Comparison of ENCODE assay signal across 8 mouse cellular contexts in the genomic region with DNA sequence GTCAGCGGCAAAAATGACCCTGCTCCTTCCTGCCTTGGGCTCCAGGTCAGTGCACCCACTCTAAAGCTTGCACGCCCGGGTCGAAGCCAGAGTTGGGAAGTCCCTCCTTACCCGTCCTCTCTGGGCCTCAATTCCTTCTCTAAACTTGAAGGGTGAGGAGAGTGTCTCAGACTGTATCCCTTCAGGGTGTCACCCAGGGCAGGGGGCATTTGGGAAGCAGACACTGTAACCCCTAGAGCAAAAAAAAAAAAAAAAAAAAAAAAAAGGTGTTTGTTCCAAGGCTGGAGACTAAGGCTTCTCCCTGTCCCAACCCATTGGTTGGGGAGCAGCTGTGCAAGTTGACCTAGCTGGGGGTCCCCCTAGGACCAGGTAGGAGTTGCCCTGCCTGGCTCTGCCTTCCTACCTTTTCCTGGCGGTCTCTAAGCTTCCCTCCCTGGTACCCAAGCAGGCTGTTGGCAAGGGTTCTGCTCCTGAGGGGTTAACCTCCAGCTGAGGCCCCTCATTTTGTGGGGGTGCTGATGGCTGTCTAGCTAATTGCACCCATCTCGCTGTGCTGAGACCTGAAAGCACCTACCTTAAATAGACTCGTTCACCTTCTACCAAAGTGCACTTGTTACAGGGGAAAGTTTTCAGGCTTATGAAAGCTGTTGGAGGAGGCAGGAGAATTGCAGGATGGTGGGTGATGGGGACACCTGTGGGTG. TPM values are rescaled to one million over a fixed set of nuclear protein-coding genes. Genes with fewer than 3 reads are reported as not detected.
A peak's percentile ranks its signal among the peaks of the same experiment; 100 is the strongest.
DNase-seq lines count a peak whose midpoint lies in the region; ATAC-seq lines count a peak whose summit lies in the region.

No protein-coding gene starts in this region.

- ATAC-seq in limb, embryonic 13.5 days (ENCODE audit: low FRiP score, low read depth) = no peak
- ATAC-seq in stomach, embryonic 16.5 days (ENCODE audit: insufficient read depth, low FRiP score) = no peak
- no peak for ATAC-seq in activated CD4-positive, CD25-positive, alpha-beta regulatory T cell, adult 4 months

- H3K27me3 ChIP-seq in limb, embryonic 13.5 days = peaks cover 30% of the 10 kb centered on the region
- no peaks in the 10 kb centered on the region for H3K27me3 ChIP-seq in stomach, embryonic 16.5 days (ENCODE audit: control insufficient read depth, insufficient read depth, low read length)

- H3K9me3 ChIP-seq in limb, embryonic 13.5 days = no peaks in the 10 kb centered on the region
- H3K9me3 ChIP-seq in stomach, embryonic 16.5 days (replicated peaks; ENCODE audit: control insufficient read depth, low read length) = no peaks in the 10 kb centered on the region

- peak; percentile 53 for DNase-seq in cerebellum, adult 9-11 months
- DNase-seq in cerebellum, postnatal 4 days (ENCODE audit: low spot score in 2 of 2) = no peak
- peak; percentile 39 to 52 for DNase-seq in right cerebral cortex, postnatal 10 days (ENCODE audit: low spot score in 2 of 2)
- DNase-seq in right cerebral cortex, adult 18-20 months = no peak
- no peak for DNase-seq in layer of hippocampus, adult 9-10 months (ENCODE audit: low spot score)

- no peaks in the 10 kb centered on the region for H3K36me3 ChIP-seq in limb, embryonic 13.5 days
- H3K36me3 ChIP-seq in stomach, embryonic 16.5 days (ENCODE audit: control insufficient read depth, insufficient read depth, low read length) = no peaks in the 10 kb centered on the region

- peaks cover 48% of the 10 kb centered on the region for H3K4me1 ChIP-seq in limb, embryonic 13.5 days
- H3K4me1 ChIP-seq in stomach, embryonic 16.5 days (ENCODE audit: control insufficient read depth, insufficient read depth, low read length) = peaks cover 39% of the 10 kb centered on the region

- 58% methylated on average over 8 of the region's 8 CpGs for WGBS in limb, embryonic 13.5 days
- WGBS in stomach, embryonic 16.5 days = 54% methylated on average over 8 of the region's 8 CpGs

- H3K4me3 ChIP-seq in limb, embryonic 13.5 days = peak overlapping the region; percentile 62
- peak overlapping the region; percentile 59 for H3K4me3 ChIP-seq in stomach, embryonic 16.5 days (replicated peaks; ENCODE audit: low read length)

- H3K27ac ChIP-seq in limb, embryonic 13.5 days = no peak overlapping the region; the same call in 1 of the 2 replicates
- no peak overlapping the region for H3K27ac ChIP-seq in stomach, embryonic 16.5 days (ENCODE audit: low read length)

- H3K4me2 ChIP-seq in limb, embryonic 13.5 days (replicated peaks) = peak overlapping the region; percentile 90
- H3K4me2 ChIP-seq in stomach, embryonic 16.5 days (ENCODE audit: low read depth, low read length) = peak overlapping the region; percentile 89

- H3K9ac ChIP-seq in limb, embryonic 13.5 days = peak overlapping the region; percentile 75; the same call in 1 of the 2 replicates
- H3K9ac ChIP-seq in stomach, embryonic 16.5 days (ENCODE audit: low read length) = peak overlapping the region; percentile 74

RNA-seq across cellular contexts. Expression of gene Inf2, which starts 1.1 kb away (rescaled TPM):
- polyA plus RNA-seq in limb, embryonic 13.5 days (2015; fragmentation: Nextera tagmentation; extraction: Ambion mirVana) = 4.2 and 5.5 TPM in 2 replicates
- 2.9 and 3.9 TPM in 2 replicates for polyA plus RNA-seq in stomach, embryonic 16.5 days (2015; fragmentation: Nextera tagmentation; extraction: Ambion mirVana)
- 10 to 100 TPM in 1 of 2 experiments, 1 to 10 TPM in 1; 9.9 to 11.0 TPM for polyA plus RNA-seq in activated CD4-positive, CD25-positive, alpha-beta regulatory T cell, adult 4 months (2017; shearing (Covaris generic))

RNA-seq across cellular contexts. Expression of gene Adssl1, which starts 30.2 kb away (rescaled TPM):
- polyA plus RNA-seq in limb, embryonic 13.5 days (2015; fragmentation: Nextera tagmentation; extraction: Ambion mirVana) = 12.8 and 14.7 TPM in 2 replicates
- 2.7 and 10.3 TPM in 2 replicates for polyA plus RNA-seq in stomach, embryonic 16.5 days (2015; fragmentation: Nextera tagmentation; extraction: Ambion mirVana)
- polyA plus RNA-seq in activated CD4-positive, CD25-positive, alpha-beta regulatory T cell, adult 4 months (2017; shearing (Covaris generic)) = 1 to 10 TPM in 1 of 2 experiments, under 1 TPM in 1; 0.86 to 1.3 TPM

RNA-seq across cellular contexts. Expression of gene Siva1, which starts 54.8 kb away (rescaled TPM):
- 246 and 251 TPM in 2 replicates for polyA plus RNA-seq in limb, embryonic 13.5 days (2015; fragmentation: Nextera tagmentation; extraction: Ambion mirVana)
- 152 and 171 TPM in 2 replicates for polyA plus RNA-seq in stomach, embryonic 16.5 days (2015; fragmentation: Nextera tagmentation; extraction: Ambion mirVana)
- polyA plus RNA-seq in activated CD4-positive, CD25-positive, alpha-beta regulatory T cell, adult 4 months (2017; shearing (Covaris generic)) = 10 to 100 TPM; 38.7 to 44.6 TPM

Comparison
In these comparisons a context has a peak if more than half of its experiments do, and no peak if none do; other contexts are left out.
1. DNase-seq: peak in cerebellum, adult 9-11 months (single experiment) and right cerebral cortex, postnatal 10 days (2 of 2); none in cerebellum, postnatal 4 days (0 of 2), right cerebral cortex, adult 18-20 months (single experiment) and layer of hippocampus, adult 9-10 months (single experiment).